Mouse (Mus musculus): ENCODE data around the gene Ddb1. TPM values are rescaled to one million over a fixed set of nuclear protein-coding genes. Genes with fewer than 3 reads are reported as not detected.
"Not testable (repeated sequence)": the region's sequence is repeated elsewhere in the genome, so short reads cannot be mapped to it uniquely, and the experiment has no call there.

The Ddb1 gene
- polyA plus RNA-seq (2012; rRNA removed) = 83.7 and 127 TPM in 2 replicates

DNA sequence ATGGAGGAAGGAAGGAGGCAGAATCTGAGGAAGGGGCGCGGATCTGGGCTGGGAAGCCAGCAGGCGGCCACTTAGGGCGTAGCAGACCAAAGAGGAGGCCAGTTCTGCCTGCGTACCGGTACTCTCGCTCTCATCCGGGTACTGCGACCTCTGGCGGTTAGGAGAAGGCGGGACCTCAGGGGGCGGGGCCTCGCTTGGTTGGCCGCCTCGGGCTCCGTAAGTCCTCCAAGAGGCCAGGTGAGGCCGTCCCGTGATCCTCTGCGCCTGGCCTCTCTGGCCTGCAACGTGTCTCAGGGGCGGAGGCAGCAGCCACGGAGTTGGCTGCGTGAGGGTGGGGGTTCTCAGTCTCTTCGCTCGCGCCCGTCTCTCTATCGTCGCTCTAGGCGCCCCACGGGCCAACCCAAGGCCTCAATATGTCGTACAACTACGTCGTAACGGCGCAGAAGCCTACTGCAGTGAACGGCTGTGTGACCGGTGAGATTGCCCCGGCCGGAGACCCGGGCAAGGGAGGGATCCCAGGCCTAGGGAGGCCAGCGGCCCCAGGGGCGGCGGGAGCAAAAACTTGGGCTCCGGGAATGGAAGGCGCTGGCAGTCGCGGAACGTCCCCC, at the start of gene Ddb1, which contains the start of gene Tkfc:
Gene Ddb1 (plus strand): TSS at position 35 of the 608 bp plus-strand sequence.
Gene Tkfc (minus strand): TSS at position 362 of the 608 bp plus-strand sequence.
- DNase-seq = peak; percentile 99
- WGBS = under 1% methylated on average over 49 of the region's 49 CpGs
- Histone ChIP-seq H3K4me1 (ENCODE audit: control insufficient read depth, insufficient read depth, low read length) (peaks cover 10% of the 10 kb centered on the region), H3K4me3 (replicated peaks; ENCODE audit: extremely low read depth, low read depth, low read length) (peak within 1 kb of the TSS; percentile 95)
- TF ChIP-seq POLR2A (IDR thresholded peaks at IDR 0.05; ENCODE audit: borderline replicate concordance, extremely low read depth, low read depth, low read length) (peak; percentile 92), CTCF (IDR thresholded peaks at IDR 0.05; ENCODE audit: insufficient read depth, low read length) (0 out of 2 replicates have a peak, but pooled peaks have one; percentile 18)

DNA sequence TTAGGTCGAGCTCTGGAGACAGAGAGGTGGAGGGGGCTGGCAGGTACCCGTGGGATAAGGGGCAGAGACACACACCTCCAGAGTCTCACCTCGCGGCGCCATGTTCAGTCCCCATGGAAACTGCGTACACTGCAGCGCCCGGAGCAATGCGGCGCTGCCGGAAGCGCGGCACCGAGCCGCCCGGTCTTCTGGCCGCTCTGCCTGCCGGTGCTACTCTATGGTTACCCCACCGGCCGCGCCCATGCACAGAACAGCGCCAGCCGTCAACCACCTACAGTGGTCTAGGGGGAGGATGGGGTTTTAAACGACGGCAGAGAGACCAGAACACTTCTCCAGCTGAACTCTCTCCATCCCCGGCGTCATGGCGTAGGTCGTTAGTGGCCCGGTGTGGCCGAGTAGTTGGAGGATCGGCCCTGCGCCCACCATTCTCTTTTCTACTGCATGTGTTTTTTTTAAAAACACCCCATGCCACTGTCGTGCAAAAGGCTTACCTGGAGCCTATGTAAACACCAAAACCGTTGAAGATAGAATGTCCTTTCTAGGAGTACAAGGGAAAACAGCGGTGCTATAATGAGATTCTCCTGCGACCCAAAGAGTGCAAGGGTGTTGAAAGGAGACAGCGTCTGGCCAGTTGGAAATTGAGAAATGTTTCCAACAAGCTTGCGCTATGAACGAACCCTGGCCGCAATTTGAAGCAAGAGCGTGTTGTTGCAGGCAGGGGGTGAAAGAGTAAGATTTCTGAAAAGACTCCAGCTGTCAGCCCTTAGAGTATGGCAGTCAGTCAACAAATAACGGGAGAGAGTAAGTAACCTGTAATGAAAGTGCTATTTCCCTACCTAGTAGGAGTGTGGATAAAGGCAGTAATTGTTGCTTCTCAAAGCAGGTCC, 49.3 kb upstream of the Ddb1 start, which contains the start of gene Tmem216:
Gene Tmem216 (minus strand): TSS at position 615 of the 887 bp plus-strand sequence.
- Histone ChIP-seq H3K4me3 (replicated peaks; ENCODE audit: extremely low read depth, low read depth, low read length) (peak within 1 kb of the TSS; percentile 83), H3K4me1 (ENCODE audit: control insufficient read depth, insufficient read depth, low read length) (peaks cover 4% of the 10 kb centered on the region)
- TF ChIP-seq CTCF (IDR thresholded peaks at IDR 0.05; ENCODE audit: insufficient read depth, low read length) = no peak
- TF ChIP-seq POLR2A (IDR thresholded peaks at IDR 0.05; ENCODE audit: borderline replicate concordance, extremely low read depth, low read depth, low read length) = peak; percentile 71; the same call in 1 of the 2 replicates
- WGBS = 2% methylated on average over 43 of the region's 43 CpGs
- DNase-seq = peak; percentile 80

DNA sequence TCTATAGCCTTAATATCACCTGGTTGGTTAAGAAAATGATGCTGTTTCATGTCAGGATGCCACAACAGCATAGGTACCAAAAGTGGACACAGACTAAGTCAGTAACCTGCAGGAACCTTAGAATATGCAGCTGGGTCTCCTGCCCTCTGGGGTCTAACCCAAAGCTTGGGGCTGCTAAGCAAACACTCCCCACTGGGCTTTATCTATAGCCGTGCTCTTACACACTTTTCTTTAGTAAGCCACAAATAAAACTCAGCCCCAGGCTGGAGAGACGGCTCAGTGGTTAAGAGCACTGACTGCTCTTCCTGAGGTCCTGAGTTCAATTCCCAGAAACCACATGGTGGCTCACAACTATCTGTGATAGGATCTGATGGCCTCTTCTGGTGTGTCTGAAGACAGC, 48.1 kb upstream of the Ddb1 start:
- WGBS = 62% methylated on average over 2 of the region's 2 CpGs
- TF ChIP-seq POLR2A (IDR thresholded peaks at IDR 0.05; ENCODE audit: borderline replicate concordance, extremely low read depth, low read depth, low read length) = no peak
- no peak for TF ChIP-seq CTCF (IDR thresholded peaks at IDR 0.05; ENCODE audit: insufficient read depth, low read length)
- DNase-seq = no peak
- Histone ChIP-seq H3K4me3 (replicated peaks; ENCODE audit: extremely low read depth, low read depth, low read length) (no peak overlapping the region), H3K4me1 (ENCODE audit: control insufficient read depth, insufficient read depth, low read length) (peaks cover 4% of the 10 kb centered on the region)

DNA sequence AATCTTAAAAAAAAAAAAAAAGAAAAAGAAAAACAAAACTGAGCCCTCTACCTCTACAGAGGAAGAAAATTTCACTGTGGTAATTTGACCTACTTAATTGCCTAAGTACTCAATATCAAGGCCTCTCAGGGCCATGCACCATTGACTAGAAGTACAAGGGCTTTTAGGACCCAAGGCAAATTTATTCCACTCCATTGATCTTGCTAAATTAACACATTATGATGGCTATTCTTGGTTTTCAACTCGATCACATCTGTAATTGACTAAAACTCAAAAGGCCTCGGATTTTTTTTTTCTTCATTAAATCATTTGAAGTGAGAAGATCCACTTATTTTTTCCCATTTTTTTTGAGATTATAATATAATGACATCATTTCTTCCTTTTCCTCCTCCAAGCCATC, 47.7 kb upstream of the Ddb1 start:
- TF ChIP-seq CTCF (IDR thresholded peaks at IDR 0.05; ENCODE audit: insufficient read depth, low read length) = no peak
- no peak for TF ChIP-seq POLR2A (IDR thresholded peaks at IDR 0.05; ENCODE audit: borderline replicate concordance, extremely low read depth, low read depth, low read length)
- DNase-seq = no peak
- WGBS = 81% methylated on average over 2 of the region's 2 CpGs
- no peak overlapping the region for H3K4me3 ChIP-seq (replicated peaks; ENCODE audit: extremely low read depth, low read depth, low read length)
- peaks cover 4% of the 10 kb centered on the region for H3K4me1 ChIP-seq (ENCODE audit: control insufficient read depth, insufficient read depth, low read length)

DNA sequence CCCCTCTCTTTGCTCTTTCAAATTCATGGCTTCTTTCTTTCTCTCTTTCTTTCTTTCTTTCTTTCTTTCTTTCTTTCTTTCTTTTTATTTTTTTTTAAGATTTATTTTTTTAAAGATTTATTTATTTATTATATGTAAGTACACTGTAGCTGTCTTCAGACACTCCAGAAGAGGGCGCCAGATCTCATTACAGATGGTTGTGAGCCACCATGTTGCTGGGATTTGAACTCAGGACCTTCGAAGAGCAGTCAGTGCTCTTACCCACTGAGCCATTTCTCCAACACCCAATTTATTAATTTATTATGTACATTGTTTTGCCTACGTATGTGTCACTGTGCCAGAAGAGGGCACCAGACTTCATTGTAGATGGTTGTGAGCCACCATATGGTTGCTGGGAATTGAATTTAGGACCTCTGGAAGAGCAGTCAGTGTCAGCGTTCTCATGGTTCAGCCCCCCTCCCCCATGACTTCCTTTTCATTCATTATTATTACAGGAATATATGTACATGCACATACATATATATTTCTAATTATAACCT, 47.2 kb upstream of the Ddb1 start:
- H3K4me1 ChIP-seq (ENCODE audit: control insufficient read depth, insufficient read depth, low read length); H3K4me3 ChIP-seq (replicated peaks; ENCODE audit: extremely low read depth, low read depth, low read length); DNase-seq: not testable (repeated sequence)
- WGBS = 66% methylated on average over 4 of the region's 4 CpGs

DNA sequence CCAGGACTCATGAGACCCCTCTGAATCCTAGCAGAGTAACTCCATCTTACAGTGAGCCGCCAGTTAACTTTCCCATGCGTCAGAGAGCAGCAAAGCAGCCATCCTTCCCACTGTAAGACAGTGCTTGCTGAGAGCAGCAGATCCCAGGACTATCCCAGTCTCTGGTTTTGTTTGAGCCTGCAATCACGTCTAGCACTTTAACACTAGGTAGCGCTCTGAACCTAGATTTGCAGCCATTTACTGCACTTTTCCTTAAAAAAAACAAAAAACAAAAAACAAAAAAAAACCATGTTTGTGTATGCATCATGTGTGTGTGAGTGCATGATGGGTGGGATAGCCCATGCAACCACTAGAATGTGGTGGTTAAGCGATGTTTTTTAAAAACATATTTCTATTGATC, 45.0 kb upstream of the Ddb1 start:
- WGBS = 50% methylated on average over 5 of the region's 5 CpGs
- TF ChIP-seq CTCF (IDR thresholded peaks at IDR 0.05; ENCODE audit: insufficient read depth, low read length) (no peak), POLR2A (IDR thresholded peaks at IDR 0.05; ENCODE audit: borderline replicate concordance, extremely low read depth, low read depth, low read length) (no peak)
- Histone ChIP-seq H3K4me3 (replicated peaks; ENCODE audit: extremely low read depth, low read depth, low read length) (no peak overlapping the region), H3K4me1 (ENCODE audit: control insufficient read depth, insufficient read depth, low read length) (peaks cover 4% of the 10 kb centered on the region)
- DNase-seq = no peak

DNA sequence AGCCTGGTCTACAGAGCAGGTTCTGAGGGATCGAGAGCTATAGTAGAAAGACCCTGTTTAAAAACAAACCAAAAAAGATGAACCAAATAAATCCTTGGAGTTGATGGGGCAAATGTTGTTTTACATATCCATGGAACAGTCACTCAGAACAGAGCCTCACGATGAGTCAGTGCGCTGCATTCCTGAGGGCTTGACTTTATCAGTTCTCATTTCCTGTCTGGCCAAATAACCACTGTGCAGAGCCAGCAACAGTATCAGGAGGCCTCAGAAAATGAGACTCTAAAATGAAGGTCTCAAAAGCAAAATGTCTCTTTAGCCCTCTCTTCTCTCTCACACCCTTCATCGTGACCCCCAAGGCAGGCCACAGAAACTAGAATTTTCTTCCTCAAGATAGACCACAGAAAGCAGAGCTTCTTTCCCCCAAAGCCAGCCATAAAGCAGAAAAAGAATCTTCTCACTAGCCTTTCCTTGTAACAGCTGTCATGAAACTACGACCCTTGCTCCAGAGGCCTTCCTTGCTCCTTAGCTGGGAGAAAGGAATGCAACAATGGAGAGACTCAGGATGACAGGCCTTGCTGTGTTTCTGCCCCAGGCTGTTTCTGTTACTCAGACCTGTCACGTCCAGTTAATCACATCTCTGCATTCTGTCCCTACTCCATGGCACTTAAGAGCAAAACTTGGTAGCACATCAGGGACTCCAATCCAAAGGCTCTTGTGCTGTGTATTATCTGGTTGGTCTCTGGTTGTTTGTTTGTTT, 43.4 kb upstream of the Ddb1 start:
- TF ChIP-seq POLR2A (IDR thresholded peaks at IDR 0.05; ENCODE audit: borderline replicate concordance, extremely low read depth, low read depth, low read length) (no peak), CTCF (IDR thresholded peaks at IDR 0.05; ENCODE audit: insufficient read depth, low read length) (no peak)
- 37% methylated on average over 6 of the region's 6 CpGs for WGBS
- Histone ChIP-seq H3K4me3 (replicated peaks; ENCODE audit: extremely low read depth, low read depth, low read length) (no peak overlapping the region), H3K4me1 (ENCODE audit: control insufficient read depth, insufficient read depth, low read length) (no peaks in the 10 kb centered on the region; the same call in 1 of the 2 replicates)
- no peak for DNase-seq

DNA sequence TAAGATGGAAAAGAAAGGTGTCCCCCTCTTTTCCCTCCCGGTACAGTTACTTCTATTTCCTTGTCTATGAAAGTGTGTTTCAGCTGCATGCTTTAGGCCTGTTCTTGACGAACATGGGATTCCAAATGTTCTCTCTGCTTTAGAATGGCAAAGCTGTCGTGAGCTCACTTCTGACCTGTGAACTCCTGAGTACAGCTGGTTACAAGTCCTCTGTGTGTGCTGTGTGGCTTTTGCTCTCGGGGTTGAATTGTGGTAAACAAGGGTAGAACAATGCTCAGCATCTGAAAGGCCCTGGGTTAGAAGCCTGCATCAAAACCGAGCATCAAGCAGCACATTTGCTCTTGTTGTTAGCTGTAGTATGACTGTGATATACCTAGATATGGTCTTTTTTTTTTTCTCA, 42.8 kb upstream of the Ddb1 start:
- WGBS = 65% methylated on average over 5 of the region's 5 CpGs
- Histone ChIP-seq H3K4me1 (ENCODE audit: control insufficient read depth, insufficient read depth, low read length) (no peaks in the 10 kb centered on the region; the same call in 1 of the 2 replicates), H3K4me3 (replicated peaks; ENCODE audit: extremely low read depth, low read depth, low read length) (no peak overlapping the region)
- DNase-seq = no peak
- no peak for TF ChIP-seq POLR2A (IDR thresholded peaks at IDR 0.05; ENCODE audit: borderline replicate concordance, extremely low read depth, low read depth, low read length)
- TF ChIP-seq CTCF (IDR thresholded peaks at IDR 0.05; ENCODE audit: insufficient read depth, low read length) = no peak

DNA sequence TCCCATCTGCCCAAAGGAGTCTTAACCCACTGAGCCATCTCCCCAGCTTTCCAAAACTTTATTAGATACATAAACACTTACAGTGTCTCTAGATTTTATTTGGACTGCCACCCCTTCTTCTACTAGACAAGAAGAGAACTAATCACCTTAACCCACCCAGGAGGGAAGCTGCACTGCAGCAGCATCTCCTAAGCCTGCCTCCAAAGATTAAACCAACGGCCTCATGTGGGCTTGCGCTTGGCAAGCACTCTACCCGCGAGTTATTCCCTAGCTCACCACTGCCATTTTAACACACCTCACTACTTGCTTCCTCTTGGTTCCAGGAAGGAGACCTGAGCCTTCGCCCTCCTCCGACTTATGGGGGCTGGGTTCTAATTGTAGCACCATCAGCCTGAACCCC, 40.8 kb upstream of the Ddb1 start:
- no peak overlapping the region for H3K4me3 ChIP-seq (replicated peaks; ENCODE audit: extremely low read depth, low read depth, low read length)
- no peaks in the 10 kb centered on the region; the same call in 1 of the 2 replicates for H3K4me1 ChIP-seq (ENCODE audit: control insufficient read depth, insufficient read depth, low read length)
- no peak for TF ChIP-seq CTCF (IDR thresholded peaks at IDR 0.05; ENCODE audit: insufficient read depth, low read length)
- no peak for TF ChIP-seq POLR2A (IDR thresholded peaks at IDR 0.05; ENCODE audit: borderline replicate concordance, extremely low read depth, low read depth, low read length)
- no peak for DNase-seq
- 78% methylated on average over 6 of the region's 6 CpGs for WGBS

Measured in lung, adult 2 months (tissue).